Mouse (Mus musculus): ENCODE measurements at regions not wholly inside any gene's neighbourhood (a gene's known extent, or its start where the extent isn't known, plus 50 kb on each side); places are given as distances from the start of the nearest gene placed in this dataset.

DNA sequence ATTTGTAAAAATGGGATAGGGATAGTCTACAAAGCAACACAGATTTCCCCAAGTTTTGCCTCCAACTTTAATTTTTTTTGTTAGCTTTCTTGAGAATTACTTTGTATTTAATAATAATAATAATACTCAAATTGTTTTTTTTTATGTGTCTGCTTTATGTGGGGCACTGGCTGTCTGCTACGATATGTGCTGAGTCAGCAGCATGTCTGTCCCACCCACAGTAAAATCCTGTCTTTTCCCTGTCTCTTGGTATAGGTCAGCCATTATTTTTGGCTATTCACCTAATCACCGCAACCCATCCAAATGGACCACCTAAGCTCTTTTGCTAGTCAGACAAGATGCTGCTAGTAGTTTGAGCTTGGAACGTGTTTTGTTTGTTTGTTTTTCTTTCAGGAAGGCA is 473.0 kb downstream of the Hs3st4 start:
- DNase-seq = no peak

DNA sequence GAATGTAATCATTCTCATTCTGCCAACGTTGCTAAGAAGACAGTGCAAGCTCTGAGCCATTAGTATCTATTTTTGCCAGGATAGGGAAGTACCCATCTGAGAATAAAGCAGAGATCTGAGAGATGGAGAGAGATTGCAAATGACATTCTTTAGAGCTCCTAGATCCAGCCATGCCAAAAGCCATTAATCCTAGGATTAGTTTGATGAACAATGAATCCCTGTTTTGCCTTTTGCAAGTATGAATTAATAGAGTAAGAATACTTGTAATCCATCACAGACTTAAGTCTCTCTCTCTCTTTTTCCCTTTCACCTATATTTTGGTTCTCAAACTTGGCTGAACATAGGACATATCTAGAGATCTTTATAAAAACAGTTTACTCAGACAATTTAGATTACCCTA is 504.7 kb downstream of the Hs3st4 start:
- DNase-seq = no peak

DNA sequence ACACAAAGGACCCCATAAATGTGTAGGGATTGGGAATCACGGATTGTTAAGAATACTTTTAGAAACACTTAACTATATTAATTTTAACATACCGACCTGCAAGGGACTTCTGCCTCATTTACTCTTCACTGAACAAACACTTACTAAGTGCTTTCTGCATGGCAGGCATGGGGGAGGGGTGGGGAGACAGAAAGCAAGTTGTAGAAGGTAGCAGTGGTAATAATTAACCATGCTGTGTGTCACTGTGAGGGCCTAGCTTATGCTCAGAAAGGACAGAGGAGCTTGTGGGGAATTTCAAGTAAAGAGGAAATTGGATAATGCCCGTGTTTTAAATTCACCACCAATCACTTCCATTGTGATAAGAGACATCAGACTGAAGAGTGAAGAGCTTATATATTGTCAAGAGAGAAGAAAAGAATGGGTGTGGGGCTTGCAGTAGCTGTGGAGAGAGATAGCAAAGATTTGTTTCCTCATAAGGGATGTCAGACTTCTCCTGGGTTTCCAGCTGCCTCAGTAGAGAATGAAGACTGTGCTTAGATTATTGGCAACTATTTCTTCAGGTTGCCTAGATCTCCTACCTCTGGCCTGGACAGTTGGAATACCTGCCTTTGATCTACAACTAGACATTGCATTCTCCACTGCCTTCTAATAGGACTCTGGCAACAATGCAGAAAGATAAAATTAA is 508.6 kb downstream of the Hs3st4 start:
- no peak for DNase-seq

DNA sequence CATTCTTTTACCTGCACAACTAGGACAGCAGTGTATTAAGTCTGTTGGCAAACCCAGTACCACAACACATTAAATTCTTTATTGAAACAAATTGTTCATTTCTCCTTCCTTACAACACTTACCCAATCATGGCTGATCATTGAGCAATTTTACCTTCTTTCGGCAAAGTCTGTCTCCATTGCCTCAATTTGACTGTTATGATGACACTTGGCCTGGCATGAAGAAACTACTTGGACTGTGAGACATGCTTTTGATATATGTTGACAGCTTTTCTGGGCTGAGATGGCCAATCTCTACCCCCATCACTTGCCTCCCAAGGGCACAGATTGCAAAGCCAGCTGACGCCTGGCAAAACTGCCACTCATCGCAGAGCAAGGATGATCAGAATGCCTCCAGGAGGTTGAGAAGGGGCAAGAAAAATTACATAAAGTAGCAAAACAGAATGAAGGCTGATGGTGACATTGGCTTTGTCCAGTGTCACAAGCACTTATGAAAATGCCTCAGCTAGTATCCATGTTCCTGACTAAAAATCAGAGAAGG is 509.3 kb downstream of the Hs3st4 start:
- no peak for DNase-seq

DNA sequence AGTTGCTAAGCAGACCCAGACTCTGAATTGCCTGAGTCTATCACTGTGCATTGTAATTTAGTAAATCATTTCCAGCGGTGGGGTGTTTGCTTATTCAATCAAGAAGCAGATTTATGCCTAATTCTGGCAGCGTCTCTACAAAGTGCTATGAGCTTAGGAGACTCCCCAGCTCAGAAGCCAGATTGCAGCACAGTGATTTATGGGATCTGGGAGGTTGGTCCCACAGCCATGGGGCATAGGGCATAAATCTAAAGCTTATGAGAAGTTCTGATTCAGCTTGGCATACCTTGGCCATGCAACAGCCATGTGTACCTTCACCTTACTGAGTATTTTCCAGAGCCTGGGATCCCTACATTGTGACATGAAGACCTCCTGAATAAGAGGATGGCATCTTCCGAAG is 518.0 kb downstream of the Hs3st4 start:
- no peak for DNase-seq

DNA sequence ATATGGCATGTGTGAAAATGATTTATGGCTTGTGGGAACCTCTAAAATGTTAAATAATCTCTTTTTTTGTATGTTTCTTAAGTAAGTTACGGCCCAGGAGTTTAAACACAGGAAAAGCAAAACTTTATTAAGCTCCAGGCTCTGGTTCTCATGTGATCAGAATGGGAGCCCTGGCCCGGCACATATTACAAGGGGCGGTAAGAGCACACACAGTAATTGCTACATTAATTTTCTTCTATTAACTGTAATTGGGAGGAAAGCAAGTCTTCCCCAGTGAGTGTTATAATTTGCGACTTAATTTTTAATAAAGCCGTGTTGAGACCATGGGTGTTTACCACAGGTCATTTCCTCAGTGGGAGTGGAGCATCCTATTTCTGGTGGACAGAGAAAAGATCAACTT is 520.1 kb downstream of the Hs3st4 start:
- no peak for DNase-seq

DNA sequence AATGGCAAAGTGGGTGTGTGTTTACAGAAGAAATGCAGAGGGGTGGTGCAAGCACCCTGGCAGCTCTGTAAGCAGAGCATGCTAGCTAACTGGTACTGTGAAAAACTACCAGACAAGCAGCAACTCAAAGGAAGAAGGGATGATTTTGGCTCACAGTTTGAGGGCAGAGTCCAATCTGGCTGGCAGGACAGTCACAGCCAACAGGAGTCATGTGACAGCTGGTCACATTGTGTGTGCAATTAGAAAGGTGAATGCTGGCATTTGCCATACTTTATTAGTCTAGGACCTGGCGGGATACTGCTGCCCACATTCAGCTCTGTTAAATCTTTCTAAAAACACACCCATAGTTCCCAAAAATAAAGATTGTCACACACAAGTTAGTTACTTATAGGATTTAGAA is 566.4 kb downstream of the Hs3st4 start:
- DNase-seq = no peak

DNA sequence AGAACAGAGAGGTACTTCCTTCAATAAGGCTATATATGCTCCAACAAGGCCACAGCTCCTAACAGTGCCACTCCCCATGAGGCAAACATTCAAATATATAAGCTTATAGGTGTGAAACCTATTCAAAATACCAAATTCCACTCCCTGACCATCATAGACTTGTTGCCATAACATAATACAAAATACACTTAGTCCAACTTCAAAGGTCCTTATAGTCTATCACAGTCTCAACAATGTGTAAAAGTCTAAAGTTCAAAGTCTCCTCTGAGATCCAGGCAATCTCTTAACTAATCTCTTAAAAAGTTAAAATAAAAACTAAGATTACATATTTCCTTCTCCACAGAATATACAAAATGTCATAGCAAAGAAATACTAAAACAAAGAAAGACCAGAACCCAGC is 574.5 kb downstream of the Hs3st4 start:
- DNase-seq = no peak

DNA sequence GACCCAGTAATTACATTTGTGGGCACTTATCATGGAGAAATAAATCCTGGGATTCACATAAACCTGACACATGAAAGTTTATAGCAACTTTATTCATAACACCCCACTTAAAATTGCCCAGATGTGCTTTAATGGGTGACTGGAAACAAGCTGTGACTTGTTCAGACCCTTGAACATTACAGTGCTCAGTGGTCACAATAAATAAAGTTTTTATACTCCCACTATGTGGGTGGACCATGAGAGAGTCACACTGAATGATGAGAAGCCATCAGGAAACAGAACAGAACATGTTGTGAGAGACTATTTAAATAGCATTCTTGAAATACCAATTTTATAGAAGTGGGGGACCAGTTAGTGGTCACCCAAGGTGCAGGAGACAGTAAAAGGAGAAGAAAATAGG is 588.1 kb downstream of the Hs3st4 start:
- DNase-seq = no peak

DNA sequence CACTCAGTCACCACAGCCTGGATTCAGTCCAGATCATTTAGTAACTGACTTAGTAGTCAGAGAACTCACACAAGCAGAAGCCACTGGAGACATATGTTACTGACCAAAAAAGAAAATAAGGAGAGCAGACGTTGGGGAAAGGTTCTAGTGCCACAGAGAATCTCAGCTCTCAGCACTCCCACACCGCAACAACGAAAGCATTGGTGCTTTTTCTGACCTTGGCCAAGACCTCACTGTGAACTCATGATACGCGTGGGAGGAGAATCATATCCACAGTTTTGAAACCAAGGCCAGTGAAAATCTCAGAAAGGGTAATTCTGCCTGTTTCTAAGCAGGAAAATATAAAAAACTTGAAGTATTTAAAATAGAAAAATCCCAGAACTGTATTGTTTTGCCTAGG is 591.0 kb downstream of the Hs3st4 start:
- DNase-seq = no peak

DNA sequence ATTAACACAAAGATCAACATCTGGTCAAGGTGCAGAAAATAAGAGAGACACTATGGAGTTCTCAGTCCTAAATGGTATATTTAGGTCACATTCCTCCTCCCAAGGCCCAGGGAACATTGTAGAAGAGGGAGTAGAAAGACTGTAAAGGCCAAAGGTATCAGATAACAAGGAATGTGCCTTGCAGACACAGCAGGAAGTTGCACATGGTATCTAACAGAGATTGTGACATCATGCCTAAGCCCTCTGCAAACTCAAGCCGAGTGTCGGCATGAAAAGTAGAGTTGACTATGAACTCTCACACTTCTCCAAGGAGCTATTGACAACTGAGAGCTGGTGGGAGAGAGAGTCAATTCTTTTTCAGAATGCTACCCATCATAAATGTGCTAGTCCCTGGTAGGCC is 598.7 kb downstream of the Hs3st4 start:
- no peak for DNase-seq

DNA sequence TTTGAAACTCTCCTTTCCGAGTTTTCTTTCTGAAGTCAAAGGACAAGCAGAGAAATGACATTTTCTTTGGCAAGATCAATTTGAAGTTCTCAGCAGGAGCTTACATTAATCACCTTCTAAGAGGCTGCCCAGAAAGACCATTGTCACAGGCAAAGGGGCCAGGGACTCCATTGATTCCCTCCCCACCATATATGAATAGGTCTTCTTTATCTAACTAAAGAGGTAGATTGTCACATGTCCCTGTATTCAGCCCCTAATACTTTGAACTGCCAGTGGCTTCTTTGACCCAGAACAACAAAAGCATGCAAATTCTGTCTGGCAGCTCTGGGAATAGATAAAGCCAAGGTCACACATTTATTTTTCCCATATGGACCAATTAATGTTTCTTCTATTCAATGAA is 602.6 kb downstream of the Hs3st4 start:
- DNase-seq = no peak

DNA sequence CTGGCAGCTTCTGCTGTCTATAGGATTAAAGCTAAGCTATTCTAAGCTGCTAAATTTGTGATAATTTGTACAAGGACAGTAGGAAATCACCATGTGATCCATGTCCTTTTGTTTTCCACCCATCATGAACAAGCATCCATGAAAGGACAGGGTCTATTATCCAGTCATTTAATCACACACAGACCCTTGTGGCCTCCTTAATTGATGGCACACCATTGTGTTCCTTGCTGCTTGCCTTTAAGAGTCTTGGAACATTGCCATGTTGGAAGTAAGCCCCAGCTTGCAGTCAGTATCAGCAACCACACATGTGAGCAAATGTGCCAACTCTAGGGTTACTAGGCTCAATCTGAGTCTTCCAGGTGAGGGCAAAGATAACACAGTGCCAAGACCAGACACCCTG is 608.7 kb downstream of the Hs3st4 start:
- no peak for DNase-seq

DNA sequence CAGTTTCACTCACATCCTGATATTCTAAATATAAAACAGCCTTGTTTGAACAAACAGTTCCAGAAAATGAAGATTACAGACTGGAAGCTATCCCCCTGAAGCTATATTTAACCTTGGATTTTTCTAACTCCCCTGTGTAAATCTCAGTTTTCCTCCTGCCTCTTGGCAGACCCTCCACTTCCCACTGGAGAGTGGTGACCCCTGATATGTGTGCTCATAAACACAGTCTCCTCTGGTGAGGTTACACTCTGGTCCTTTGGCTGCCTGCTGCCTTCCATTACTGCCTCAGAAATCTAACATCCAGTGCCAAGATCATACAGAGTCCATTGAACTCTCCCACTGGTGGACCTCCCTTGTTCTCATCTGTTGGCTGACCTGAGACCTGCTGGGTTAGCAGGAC is 610.8 kb downstream of the Hs3st4 start:
- no peak for DNase-seq

DNA sequence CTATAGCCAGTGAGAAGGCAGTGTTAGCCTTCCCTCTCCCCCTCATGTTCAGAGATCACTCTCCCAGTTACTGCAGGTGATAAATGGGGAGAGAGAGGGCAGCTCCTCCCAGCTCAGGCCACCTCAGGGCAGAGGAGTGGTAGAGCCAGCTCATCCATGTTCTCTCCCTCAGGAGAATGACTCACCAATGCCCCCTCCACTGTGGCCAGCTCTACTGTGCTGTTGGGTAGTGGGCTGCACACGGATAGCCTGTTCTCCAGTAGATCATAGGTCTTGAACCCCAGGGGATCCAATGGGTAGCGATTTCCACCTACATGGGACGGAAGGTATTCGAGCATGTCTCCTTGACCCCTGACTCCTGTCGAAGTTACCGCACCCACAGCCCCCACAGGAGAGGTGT is 618.1 kb downstream of the Hs3st4 start:
- DNase-seq = no peak

DNA sequence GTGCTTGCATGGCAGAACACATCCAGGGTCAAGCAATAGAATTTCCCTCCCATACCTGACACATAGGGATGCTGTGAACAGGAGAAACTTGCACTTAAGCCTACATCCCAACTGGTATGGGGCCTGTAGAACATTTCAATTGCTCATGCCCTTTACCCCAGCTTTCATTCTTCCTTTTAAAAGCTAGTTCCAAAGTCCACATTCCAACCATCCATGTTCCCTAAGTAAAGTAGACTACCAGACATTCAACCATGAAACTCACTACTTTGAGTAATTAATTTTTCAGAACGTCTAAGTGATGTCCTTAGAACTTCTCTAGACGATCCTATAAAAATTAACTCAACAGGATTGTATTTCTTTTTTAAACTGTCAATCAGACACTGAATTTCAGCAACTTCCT is 621.9 kb downstream of the Hs3st4 start:
- no peak for DNase-seq

DNA sequence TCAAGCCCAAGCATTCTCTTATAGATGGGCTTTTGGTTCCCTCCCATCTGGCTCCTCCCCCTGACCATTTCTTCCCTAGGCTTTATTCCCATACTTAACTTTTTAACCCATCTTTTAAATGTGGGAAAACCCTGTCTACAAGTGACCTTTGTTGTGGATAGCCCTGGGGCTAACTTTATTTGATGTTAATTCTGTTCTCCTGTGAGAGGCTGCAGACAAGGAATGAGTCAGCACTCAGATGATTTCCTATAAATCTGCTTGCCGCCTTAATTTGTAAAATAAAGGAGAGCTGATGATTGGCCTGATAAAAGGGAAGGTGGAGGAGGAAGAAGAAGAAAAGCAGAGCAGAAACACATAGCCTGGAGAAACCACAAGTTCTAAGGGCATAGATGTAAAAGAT is 623.3 kb downstream of the Hs3st4 start:
- DNase-seq = no peak

DNA sequence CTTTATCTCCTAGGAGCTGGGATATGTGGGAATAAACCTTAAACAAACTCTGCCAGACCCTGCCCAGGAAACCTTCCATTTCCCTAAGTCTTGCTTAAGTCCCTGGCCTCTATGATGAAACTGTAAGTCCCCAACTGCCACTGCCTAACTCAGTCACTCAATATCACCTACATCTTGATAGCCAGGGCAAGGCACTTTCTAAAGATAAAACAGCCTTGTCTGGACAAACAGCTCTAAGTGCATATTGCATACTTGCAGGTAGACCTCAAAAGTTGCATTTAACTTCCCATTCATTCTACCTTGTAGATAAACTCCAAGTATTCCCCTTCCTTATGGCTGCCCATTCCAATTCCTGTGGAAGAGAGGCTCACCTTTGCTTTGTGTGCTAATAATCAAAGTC is 624.4 kb downstream of the Hs3st4 start:
- no peak for DNase-seq

DNA sequence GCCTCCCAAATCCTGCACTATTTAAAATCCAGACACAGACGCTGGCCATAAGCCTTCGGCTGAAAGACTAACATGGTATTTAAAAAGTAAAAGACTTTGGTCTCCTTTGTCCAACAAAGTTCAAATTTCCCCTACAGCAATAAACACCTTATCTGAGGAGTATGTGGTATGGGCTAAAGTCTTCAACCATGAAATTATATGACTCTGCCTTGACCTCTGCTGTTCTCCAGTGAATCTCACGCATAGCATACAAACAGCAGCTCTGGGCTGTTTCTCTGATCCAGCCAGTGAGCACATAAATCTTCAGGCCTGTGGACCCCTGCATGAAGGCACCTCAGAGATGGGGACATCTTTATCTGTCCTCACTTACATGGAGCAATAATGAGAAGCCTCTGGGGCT is 627.8 kb downstream of the Hs3st4 start:
- DNase-seq = no peak

DNA sequence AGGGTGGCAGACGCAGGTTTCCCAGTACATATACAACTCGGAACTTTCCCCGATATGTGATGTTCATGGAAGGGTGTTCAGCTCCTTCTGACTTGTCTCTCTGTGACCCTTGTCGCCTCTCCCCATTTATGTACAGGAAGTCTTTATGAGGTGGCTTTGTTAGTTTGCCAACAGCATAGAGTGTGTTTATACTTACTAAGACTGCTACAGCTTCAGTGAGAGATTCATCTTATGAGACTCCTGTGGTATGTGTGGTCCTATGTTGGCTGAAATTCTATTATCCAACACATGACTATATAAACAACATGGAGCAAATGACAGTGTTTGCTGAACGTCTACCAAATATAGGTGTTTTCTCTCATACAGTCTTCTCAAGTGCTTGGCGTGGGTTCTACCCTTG is 664.5 kb downstream of the Hs3st4 start:
- no peak for DNase-seq

DNA sequence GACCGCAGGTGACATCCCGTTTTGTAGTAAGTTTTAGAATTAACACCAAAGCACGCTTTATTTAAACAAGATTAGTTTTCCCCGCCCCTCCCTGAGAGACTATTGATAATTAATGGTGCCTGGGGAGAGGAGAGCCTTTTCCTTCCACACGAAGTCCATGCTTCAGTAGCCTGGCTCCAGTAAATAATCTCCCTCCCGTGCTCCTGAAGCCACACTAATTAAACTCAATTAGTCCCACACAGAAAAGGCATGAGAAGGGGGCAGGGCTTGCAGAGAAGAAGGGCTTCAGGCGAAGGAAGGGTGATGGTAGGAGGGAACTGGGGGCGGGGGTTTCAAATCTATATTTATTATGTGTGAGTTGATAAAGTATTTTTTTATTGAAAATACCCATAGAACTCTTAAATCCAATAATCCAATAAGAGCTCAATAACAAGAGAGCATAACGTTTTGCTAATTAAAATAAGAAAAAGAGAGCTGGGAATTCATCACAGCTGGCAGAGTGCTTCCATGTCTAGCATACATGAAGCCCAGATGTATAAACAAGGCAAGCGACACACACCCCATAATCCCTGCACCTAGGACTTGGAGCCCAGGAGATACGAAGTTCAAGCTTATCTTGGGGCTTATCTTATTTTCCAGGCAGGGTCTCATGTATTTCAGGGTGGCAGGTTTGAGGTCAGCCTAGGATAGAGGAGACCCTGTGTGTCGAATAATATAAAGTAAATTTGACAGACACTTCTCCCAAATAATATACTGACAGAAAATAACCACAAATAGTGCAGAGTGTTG is 684.7 kb downstream of the Hs3st4 start:
- DNase-seq = no peak

DNA sequence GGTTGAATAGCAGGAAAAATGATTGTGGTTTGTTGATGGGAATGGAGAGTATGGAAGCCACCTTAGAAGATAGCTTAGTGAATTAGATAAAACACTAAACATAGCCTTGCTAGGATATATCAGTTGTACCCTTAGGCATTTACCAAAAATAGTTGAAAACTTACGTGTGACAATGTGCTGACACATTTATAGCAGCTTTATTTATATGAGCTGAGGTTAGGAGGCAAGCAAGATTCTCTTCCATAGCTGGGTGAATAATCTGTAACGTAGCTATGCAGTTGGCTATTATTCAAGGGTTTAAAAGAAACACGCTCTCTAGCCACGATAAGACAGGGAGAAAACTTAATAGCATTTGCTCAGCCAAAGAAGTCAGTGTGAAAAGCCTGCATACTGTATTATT is 685.4 kb downstream of the Hs3st4 start:
- no peak for DNase-seq

DNA sequence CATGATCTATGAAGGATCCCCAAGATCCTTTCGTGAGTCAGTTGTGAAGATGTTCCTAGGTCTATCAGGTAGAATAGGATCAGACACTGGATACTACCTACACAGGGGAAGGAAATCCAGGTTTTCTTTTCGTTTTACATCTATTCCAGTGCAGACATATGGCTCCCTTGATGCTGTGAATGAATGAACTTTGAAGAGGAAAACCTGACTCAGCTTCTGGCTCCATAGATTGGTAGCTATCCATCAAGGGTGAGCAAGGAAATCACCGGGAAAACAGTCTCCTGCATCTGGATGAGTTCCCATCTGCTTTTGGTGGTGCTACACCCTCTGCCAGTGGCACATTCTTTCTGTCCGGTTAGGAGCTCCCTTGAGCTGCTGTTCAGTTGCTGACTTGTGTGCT is 687.8 kb downstream of the Hs3st4 start:
- DNase-seq = no peak

DNA sequence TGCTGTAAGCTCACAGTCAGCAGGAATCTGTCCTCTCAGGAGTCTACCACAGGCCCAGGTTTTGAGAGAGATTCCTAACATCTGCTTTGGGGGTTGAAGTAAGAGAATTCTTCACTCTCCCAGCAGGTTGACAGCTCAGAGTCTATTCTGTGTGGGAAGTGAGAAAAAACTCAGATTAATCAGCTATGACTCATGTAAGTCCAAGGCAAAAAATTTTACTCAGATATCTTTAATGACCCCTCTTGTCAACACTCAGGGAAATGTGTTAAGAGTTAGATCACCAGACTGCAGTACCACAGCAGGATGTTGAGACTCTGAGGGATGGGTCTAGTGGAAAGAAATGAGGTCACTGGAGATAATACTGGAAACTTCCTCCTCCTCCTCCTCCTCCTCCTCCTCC is 688.4 kb downstream of the Hs3st4 start:
- DNase-seq = no peak

All from cerebellum, adult 9-10 months (tissue).